Mouse (Mus musculus) ES-E14 (cell line): ENCODE measurements around the gene Rdm1. TPM values are rescaled to one million over a fixed set of nuclear protein-coding genes. Genes with fewer than 3 reads are reported as not detected.

ENCODE experiments used
- DNase-seq: peaks from one replicate; pipeline ENCODE4 v3.0.0-alpha.2; 2013; ENCODE audit warnings: low read depth, low spot score
- H3K27ac ChIP-seq: 2 replicates; pipeline ENCODE4 v1.5.1; 2012; ENCODE audit warnings: low read depth, mild to moderate bottlenecking, low read length, moderate library complexity, mixed read lengths; ENCODE audit not compliant: poor library complexity, insufficient read depth, severe bottlenecking
- H3K36me3 ChIP-seq: 2 replicates; pipeline ENCODE4 v1.6.1; 2012; ENCODE audit warnings: mild to moderate bottlenecking, low read length, moderate library complexity, mixed read lengths; ENCODE audit not compliant: control insufficient read depth, poor library complexity, insufficient read depth, severe bottlenecking
- H3K4me1 ChIP-seq, 2 experiments: fragments of 150-350 bp in 1 of 2; sonication (generic) in 1 of 2; 2 replicates each; pipeline ENCODE4 v1.6.1; 2012; ENCODE audit warnings: low read length in 2 of 2, mild to moderate bottlenecking in 1 of 2, mixed read lengths in 1 of 2; ENCODE audit not compliant: control insufficient read depth in 2 of 2, insufficient read depth in 2 of 2, poor library complexity in 1 of 2
- H3K4me3 ChIP-seq, 2 experiments: fragments of 150-350 bp in 1 of 2; sonication (generic) in 1 of 2; 2 replicates each; pipeline ENCODE4 v1.5.1; 2012; ENCODE audit warnings: low read length in 2 of 2, low read depth in 1 of 2, mild to moderate bottlenecking in 1 of 2, mixed read lengths in 1 of 2; ENCODE audit not compliant: insufficient read depth in 1 of 2, poor library complexity in 1 of 2, severe bottlenecking in 1 of 2
- H3K9ac ChIP-seq: 2 replicates; pipeline ENCODE4 v1.6.1; 2012; ENCODE audit warnings: low read depth, mild to moderate bottlenecking, low read length, mixed read lengths; ENCODE audit not compliant: poor library complexity, insufficient read depth, severe bottlenecking
- H3K9me3 ChIP-seq: fragments of 150-350 bp; sonication (generic); 2 replicates; pipeline ENCODE4 v1.6.1; 2012; ENCODE audit warnings: low read depth, mild to moderate bottlenecking, low read length; ENCODE audit not compliant: control insufficient read depth, insufficient read depth
- CHD2 ChIP-seq: IDR thresholded peaks from 2 replicates; pipeline ENCODE4 v1.6.1; 2014; ENCODE audit warnings: mild to moderate bottlenecking, low read depth, low read length, inconsistent platforms
- HCFC1 ChIP-seq: IDR thresholded peaks from 2 replicates; pipeline ENCODE4 v1.6.1; 2012; ENCODE audit warnings: low read length, inconsistent platforms, borderline replicate concordance; ENCODE audit not compliant: insufficient read depth
- MAFK ChIP-seq: IDR thresholded peaks from 2 replicates; pipeline ENCODE4 v1.6.1; 2014; ENCODE audit warnings: mild to moderate bottlenecking, low read depth, low read length, inconsistent platforms; ENCODE audit not compliant: insufficient read depth
- ZC3H11A ChIP-seq: IDR thresholded peaks from 2 replicates; pipeline ENCODE4 v1.6.1; 2012; ENCODE audit warnings: low read depth, mild to moderate bottlenecking, inconsistent platforms, low read length, borderline replicate concordance
- ZNF384 ChIP-seq: IDR thresholded peaks from 2 replicates; pipeline ENCODE4 v1.6.1; 2012; ENCODE audit warnings: low read depth, low read length, inconsistent platforms
- in situ Hi-C, 2 experiments: fragments of 600-800 bp; cut with MboI; formaldehyde crosslinking; loops; one replicate each; pipeline ENCODE4 v1.15.1; 2025; ENCODE audit warnings: low sequenced_read_pairs in 2 of 2, inconsistent platforms in 1 of 2; ENCODE audit not compliant: unreplicated experiment in 2 of 2
- total RNA-seq: library from RNA; depleted of rRNA; stranded (reverse); fragments of 300-350 nt; gene quantifications from 2 replicates; pipeline ENCODE4 v1.2.3, GENCODE M21; 2012

The Rdm1 gene
- total RNA-seq, 1 experiment, result 81.1 TPM

- no peak overlapping the region for H3K4me3 ChIP-seq
- DNase-seq, result no peak
- TF ChIP-seq HCFC1 (no peak), CHD2 (no peak), ZC3H11A (no peak), MAFK (no peak), ZNF384 (no peak)
- H3K27ac ChIP-seq, result no peak overlapping the region
- H3K9me3 ChIP-seq, result no peaks in the 10 kb centered on the region
- H3K9ac ChIP-seq, result no peak overlapping the region
- in situ Hi-C loops, result no loop called here
- H3K36me3 ChIP-seq, result no peaks in the 10 kb centered on the region
- peaks cover 6 to 10% of the 10 kb centered on the region in 2 experiments for H3K4me1 ChIP-seq
These were observed 47.1 kb downstream of the Rdm1 start for GRCm38 (mm10) chr11:101674106-101674505.

- H3K36me3 ChIP-seq, result no peaks in the 10 kb centered on the region
- no peak for DNase-seq
- no peaks in the 10 kb centered on the region for H3K9me3 ChIP-seq
- H3K4me1 ChIP-seq, result peaks cover 8 to 17% of the 10 kb centered on the region in 2 experiments
- no peak overlapping the region for H3K4me3 ChIP-seq
- in situ Hi-C loops, result no loop called here
- no peak overlapping the region for H3K27ac ChIP-seq
- no peak overlapping the region for H3K9ac ChIP-seq
- TF ChIP-seq ZNF384, result no peak
- TF ChIP-seq CHD2, result no peak
- no peak for TF ChIP-seq ZC3H11A
- no peak for TF ChIP-seq MAFK
- no peak for TF ChIP-seq HCFC1
These were observed 48.4 kb downstream of the Rdm1 start for GRCm38 (mm10) chr11:101675349-101675748.

- Histone ChIP-seq H3K4me1 (peaks cover 17 to 25% of the 10 kb centered on the region in 2 experiments), H3K9me3 (no peaks in the 10 kb centered on the region), H3K36me3 (no peaks in the 10 kb centered on the region; the same call in 1 of the 2 replicates), H3K4me3 (no peak overlapping the region), H3K9ac (no peak overlapping the region), H3K27ac (no peak overlapping the region)
- in situ Hi-C loops, result no loop called here
- TF ChIP-seq HCFC1 (no peak), MAFK (no peak), CHD2 (no peak), ZNF384 (no peak), ZC3H11A (no peak)
- no peak for DNase-seq
These were observed 50.7 kb downstream of the Rdm1 start for GRCm38 (mm10) chr11:101677655-101678054.

GRCm38 (mm10) chr11:101678770-101679169 lies 51.8 kb downstream of the Rdm1 start:
- peaks cover 14 to 29% of the 10 kb centered on the region in 2 experiments for H3K4me1 ChIP-seq
- no peaks in the 10 kb centered on the region; the same call in 1 of the 2 replicates for H3K36me3 ChIP-seq
- DNase-seq, result no peak
- in situ Hi-C loops, result no loop called here
- H3K27ac ChIP-seq, result no peak overlapping the region
- TF ChIP-seq MAFK (no peak), ZC3H11A (no peak), ZNF384 (no peak), CHD2 (no peak), HCFC1 (no peak)
- H3K4me3 ChIP-seq, result no peak overlapping the region
- no peak overlapping the region for H3K9ac ChIP-seq
- no peaks in the 10 kb centered on the region for H3K9me3 ChIP-seq

GRCm38 (mm10) chr11:101679907-101680306 lies 52.9 kb downstream of the Rdm1 start:
- in situ Hi-C loops, result no loop called here
- Histone ChIP-seq H3K9ac (no peak overlapping the region), H3K27ac (peak overlapping the region; percentile 93), H3K4me3 (no peak overlapping the region), H3K9me3 (no peaks in the 10 kb centered on the region), H3K4me1 (peaks cover 14 to 28% of the 10 kb centered on the region in 2 experiments), H3K36me3 (no peaks in the 10 kb centered on the region; the same call in 1 of the 2 replicates)
- DNase-seq, result no peak
- TF ChIP-seq ZC3H11A (no peak), CHD2 (no peak), ZNF384 (peak; percentile 75), HCFC1 (no peak), MAFK (no peak)
